ENCODE assay signal across 7 mouse cellular contexts in genomic region chr8:13677413-13677883, GRCm38 (mm10). TPM values are rescaled to one million over a fixed set of nuclear protein-coding genes. Genes with fewer than 3 reads are reported as not detected.
A peak's percentile ranks its signal among the peaks of the same experiment; 100 is the strongest.
DNase-seq lines count a peak whose midpoint lies in the region; ATAC-seq lines count a peak whose summit lies in the region.

TSS of gene Rasa3 (minus strand) at chr8:13677603.

- H3K27ac ChIP-seq in intestine, embryonic 15.5 days = peak within 1 kb of the TSS; percentile 87
- H3K27ac ChIP-seq in midbrain, embryonic 10.5 days (replicated peaks) = peak within 1 kb of the TSS; percentile 89

- H3K4me3 ChIP-seq in intestine, embryonic 15.5 days (replicated peaks) = peak within 1 kb of the TSS; percentile 81
- peak within 1 kb of the TSS; percentile 81 for H3K4me3 ChIP-seq in midbrain, embryonic 10.5 days

- H3K9me3 ChIP-seq in intestine, embryonic 15.5 days = no peaks in the 10 kb centered on the region
- no peaks in the 10 kb centered on the region for H3K9me3 ChIP-seq in midbrain, embryonic 10.5 days (replicated peaks)

- DNase-seq in adrenal gland, adult 2 months = peak; percentile 98
- peak; percentile 90 for DNase-seq in embryo, embryonic 11.5 days (ENCODE audit: low read depth, low spot score)
- peak; percentile 86 to 95 for DNase-seq in gastrocnemius, postnatal 36 days
- peak; percentile 94 to 98 for DNase-seq in left cerebral cortex, postnatal 25 days (ENCODE audit: low spot score in 2 of 2)
- peak; percentile 94 for DNase-seq in midbrain, embryonic 10.5 days (ENCODE audit: low spot score)
- peak; percentile 89 for DNase-seq in right cerebral cortex, postnatal 4 days

- H3K4me2 ChIP-seq in intestine, embryonic 15.5 days (replicated peaks) = peak within 1 kb of the TSS; percentile 91

- H3K9ac ChIP-seq in intestine, embryonic 15.5 days = peak within 1 kb of the TSS; percentile 64

- H3K4me1 ChIP-seq in intestine, embryonic 15.5 days (replicated peaks) = peaks cover 18% of the 10 kb centered on the region
- H3K4me1 ChIP-seq in midbrain, embryonic 10.5 days = peaks cover 33% of the 10 kb centered on the region

- WGBS in intestine, embryonic 15.5 days = under 1% methylated on average over 42 of the region's 42 CpGs
- WGBS in midbrain, embryonic 10.5 days = under 1% methylated on average over 42 of the region's 42 CpGs

- ATAC-seq in intestine, embryonic 15.5 days = peak; percentile 98

- intact Hi-C loops in gastrocnemius, postnatal 36 days (cut with DNase I) = loop anchor here (5.0 kb wide), 1 partner anchor 75 kb away; no protein-coding TSS in a partner anchor
- intact Hi-C loops in left cerebral cortex, postnatal 25 days (cut with DNase I) = loop anchor here (2.0 kb wide), 3 partner anchors 63 to 127 kb away; no protein-coding TSS in a partner anchor

- H3K27me3 ChIP-seq in intestine, embryonic 15.5 days (replicated peaks) = no peaks in the 10 kb centered on the region
- peaks cover 27% of the 10 kb centered on the region for H3K27me3 ChIP-seq in midbrain, embryonic 10.5 days (ENCODE audit: low read depth, poor library complexity, severe bottlenecking)

- no peaks in the 10 kb centered on the region for H3K36me3 ChIP-seq in intestine, embryonic 15.5 days
- H3K36me3 ChIP-seq in midbrain, embryonic 10.5 days = no peaks in the 10 kb centered on the region

RNA-seq across cellular contexts. Expression of gene Rasa3, which starts in this region (rescaled TPM):
- total RNA-seq in adrenal gland, adult 2 months (2021) = 10 to 100 TPM; 27.4 to 35.9 TPM
- 25.8 and 38.6 TPM in 2 replicates for polyA plus RNA-seq in adrenal gland, adult 2 months (2012; rRNA removed)
- 10 to 100 TPM in 1 of 2 experiments, 1 to 10 TPM in 1; 7.5 to 11.8 TPM for total RNA-seq in gastrocnemius, postnatal 36 days (2021)
- polyA plus RNA-seq in intestine, embryonic 15.5 days (2015; fragmentation: Nextera tagmentation; extraction: Ambion mirVana) = 19.1 and 22.2 TPM in 2 replicates
- 10 to 100 TPM; 56.7 TPM for total RNA-seq in left cerebral cortex, postnatal 25 days (2021)
- 27.4 and 28.9 TPM in 2 replicates for polyA plus RNA-seq in midbrain, embryonic 10.5 days (2016; fragmentation: Nextera tagmentation; extraction: Ambion mirVana)

Comparison
In these comparisons a context has a peak if more than half of its experiments do, and no peak if none do; other contexts are left out.
1. Peak in every context shown above with its lines: DNase-seq, ATAC-seq, H3K4me3 ChIP-seq and H3K27ac ChIP-seq.